In the genomic region with DNA sequence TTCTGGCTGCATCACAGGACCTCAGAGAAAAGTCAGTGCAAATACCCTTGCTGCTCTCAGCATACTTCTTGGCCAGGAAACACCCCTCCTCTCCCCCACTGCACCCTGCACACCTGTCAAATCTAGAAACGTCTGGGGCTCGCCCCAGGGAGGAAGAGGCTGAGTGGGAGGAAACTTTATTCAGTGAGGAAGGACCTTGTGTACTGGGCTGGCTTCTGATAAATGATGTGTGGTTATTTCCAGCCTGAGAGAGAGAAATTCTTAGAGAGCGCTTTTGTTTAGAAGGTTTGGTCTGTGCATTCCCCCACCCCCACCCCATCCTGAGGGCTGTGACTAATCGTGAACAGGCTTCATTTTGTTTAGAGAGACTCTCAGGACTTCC, we compare ENCODE assay signal across 7 mouse cellular contexts.
A peak's percentile ranks its signal among the peaks of the same experiment; 100 is the strongest.
DNase-seq lines count a peak whose midpoint lies in the region; ATAC-seq lines count a peak whose summit lies in the region.

No protein-coding gene starts in this region.

- peak; percentile 23 for DNase-seq in embryo, embryonic 9.5 days (ENCODE audit: extremely low spot score)
- peak; percentile 70 for DNase-seq in liver, embryonic 13.5 days
- DNase-seq in thymus, postnatal 36 days = peak; percentile 51 to 65
- DNase-seq in right cerebral cortex, postnatal 10 days (ENCODE audit: low spot score in 2 of 2) = no peak
- DNase-seq in cerebellum, postnatal 10 days = no peak

- no peak overlapping the region for H3K4me3 ChIP-seq in midbrain, embryonic 12.5 days
- no peak overlapping the region for H3K4me3 ChIP-seq in midbrain, embryonic 15.5 days
- H3K4me3 ChIP-seq in liver, embryonic 13.5 days (replicated peaks) = peak overlapping the region; percentile 43

- no peak overlapping the region for H3K4me2 ChIP-seq in midbrain, embryonic 12.5 days (replicated peaks)
- no peak overlapping the region for H3K4me2 ChIP-seq in midbrain, embryonic 15.5 days
- H3K4me2 ChIP-seq in liver, embryonic 13.5 days = peak overlapping the region; percentile 74

- H3K27me3 ChIP-seq in midbrain, embryonic 12.5 days = no peaks in the 10 kb centered on the region
- no peaks in the 10 kb centered on the region for H3K27me3 ChIP-seq in midbrain, embryonic 15.5 days (replicated peaks)
- no peaks in the 10 kb centered on the region for H3K27me3 ChIP-seq in liver, embryonic 13.5 days

- peaks cover 39% of the 10 kb centered on the region for H3K4me1 ChIP-seq in midbrain, embryonic 12.5 days
- peaks cover 41% of the 10 kb centered on the region for H3K4me1 ChIP-seq in midbrain, embryonic 15.5 days
- peaks cover 100% of the 10 kb centered on the region for H3K4me1 ChIP-seq in liver, embryonic 13.5 days (replicated peaks)

- H3K27ac ChIP-seq in midbrain, embryonic 12.5 days (replicated peaks) = peak overlapping the region; percentile 42
- H3K27ac ChIP-seq in midbrain, embryonic 15.5 days = no peak overlapping the region
- peak overlapping the region; percentile 100 for H3K27ac ChIP-seq in liver, embryonic 13.5 days

- WGBS in midbrain, embryonic 12.5 days = 44% methylated on average over 4 of the region's 4 CpGs
- 37% methylated on average over 4 of the region's 4 CpGs for WGBS in midbrain, embryonic 15.5 days
- 11% methylated on average over 4 of the region's 4 CpGs for WGBS in liver, embryonic 13.5 days (ENCODE audit: insufficient replicate concordance)

- 0 out of 2 replicates have a peak, but pooled peaks cover 5% of the 10 kb centered on the region for H3K36me3 ChIP-seq in midbrain, embryonic 12.5 days
- no peaks in the 10 kb centered on the region for H3K36me3 ChIP-seq in midbrain, embryonic 15.5 days (replicated peaks)
- peaks cover 29% of the 10 kb centered on the region for H3K36me3 ChIP-seq in liver, embryonic 13.5 days

- no peaks in the 10 kb centered on the region for H3K9me3 ChIP-seq in midbrain, embryonic 12.5 days
- H3K9me3 ChIP-seq in midbrain, embryonic 15.5 days = no peaks in the 10 kb centered on the region
- no peaks in the 10 kb centered on the region for H3K9me3 ChIP-seq in liver, embryonic 13.5 days (replicated peaks)

- ATAC-seq in midbrain, embryonic 12.5 days (ENCODE audit: low FRiP score, low read depth) = 0 out of 2 replicates have a peak, but pooled peaks have one; percentile 38
- ATAC-seq in midbrain, embryonic 15.5 days (replicated peaks) = no peak
- ATAC-seq in liver, embryonic 13.5 days (ENCODE audit: low read depth) = no peak

- 0 out of 2 replicates have a peak overlapping the region, but pooled peaks have one; percentile 21 for H3K9ac ChIP-seq in midbrain, embryonic 12.5 days (replicated peaks)
- no peak overlapping the region for H3K9ac ChIP-seq in midbrain, embryonic 15.5 days
- H3K9ac ChIP-seq in liver, embryonic 13.5 days = peak overlapping the region; percentile 88

Comparison
In these comparisons a context has a peak if more than half of its experiments do, and no peak if none do; other contexts are left out.
1. DNase-seq: peak in embryo, embryonic 9.5 days (single experiment), liver, embryonic 13.5 days (single experiment) and thymus, postnatal 36 days (2 of 2); none in right cerebral cortex, postnatal 10 days (0 of 2) and cerebellum, postnatal 10 days (0 of 2).